Mouse (Mus musculus) ES-Bruce4 (cell line): Measurements from ENCODE around the gene Tekt2. TPM values are rescaled to one million over a fixed set of nuclear protein-coding genes. Genes with fewer than 3 reads are reported as not detected.

ENCODE experiments used
- H3K27ac ChIP-seq: 2 replicates; pipeline ENCODE4 v1.5.1; 2012; ENCODE audit warnings: low read length, inconsistent platforms; ENCODE audit not compliant: insufficient read depth
- H3K27me3 ChIP-seq: 2 replicates; pipeline ENCODE4 v1.6.1; 2012; ENCODE audit warnings: mild to moderate bottlenecking, low read length, inconsistent platforms; ENCODE audit not compliant: control insufficient read depth, poor library complexity, insufficient read depth, severe bottlenecking
- H3K36me3 ChIP-seq: 2 replicates; pipeline ENCODE4 v1.6.1; 2012; ENCODE audit warnings: inconsistent platforms, mild to moderate bottlenecking, low read length, moderate library complexity; ENCODE audit not compliant: control insufficient read depth, poor library complexity, insufficient read depth, severe bottlenecking
- H3K4me1 ChIP-seq: one replicate; pipeline ENCODE4 v1.8.1; 2011; ENCODE audit warnings: low read length; ENCODE audit not compliant: control insufficient read depth, insufficient read depth
- H3K4me3 ChIP-seq: 2 replicates; pipeline ENCODE4 v1.5.1; 2011; ENCODE audit warnings: low read depth, mild to moderate bottlenecking, low read length
- H3K9ac ChIP-seq: 2 replicates; pipeline ENCODE4 v1.6.1; 2012; ENCODE audit warnings: low read depth, mild to moderate bottlenecking, inconsistent platforms; ENCODE audit not compliant: poor library complexity, severe bottlenecking
- H3K9me3 ChIP-seq: replicated peaks from 2 replicates; pipeline ENCODE4 v1.6.1; 2012; ENCODE audit warnings: mild to moderate bottlenecking, low read length, inconsistent platforms; ENCODE audit not compliant: control insufficient read depth, poor library complexity, insufficient read depth, severe bottlenecking
- CTCF ChIP-seq: IDR thresholded peaks from one replicate; pipeline ENCODE4 v1.8.1; 2011; ENCODE audit warnings: low read depth, low read length
- EP300 ChIP-seq: IDR thresholded peaks from 2 replicates; pipeline ENCODE4 v1.6.1; 2011; ENCODE audit warnings: low read depth, low read length; ENCODE audit not compliant: insufficient read depth
- POLR2A ChIP-seq: IDR thresholded peaks from one replicate; pipeline ENCODE4 v1.8.1; 2011; ENCODE audit warnings: low read length; ENCODE audit not compliant: insufficient read depth
- polyA plus RNA-seq: library from polyadenylated mRNA; stranded (reverse); fragments of >200 nt; gene quantifications from 2 replicates; pipeline ENCODE4 v1.2.4, GENCODE M21; 2011; ENCODE audit warnings: low read depth; ENCODE audit not compliant: missing spikeins, insufficient read depth, insufficient read length

The Tekt2 gene
- polyA plus RNA-seq, 1 experiment = 5.9 TPM

GRCm38 (mm10) chr4:126311566-126312200, 13.8 kb downstream of the Tekt2 start:
- H3K27me3 ChIP-seq = no peaks in the 10 kb centered on the region
- no peaks in the 10 kb centered on the region for H3K9me3 ChIP-seq
- H3K36me3 ChIP-seq = peaks cover 10% of the 10 kb centered on the region
- H3K9ac ChIP-seq = no peak overlapping the region
- H3K4me3 ChIP-seq = no peak overlapping the region
- no peak for TF ChIP-seq POLR2A
- TF ChIP-seq CTCF = no peak
- TF ChIP-seq EP300 = no peak
- H3K27ac ChIP-seq = no peak overlapping the region
- H3K4me1 ChIP-seq = peaks cover under 1% of the 10 kb centered on the region

GRCm38 (mm10) chr4:126310344-126310743, 15.1 kb downstream of the Tekt2 start:
- Histone ChIP-seq H3K27ac (no peak overlapping the region), H3K4me3 (no peak overlapping the region), H3K36me3 (no peaks in the 10 kb centered on the region), H3K9ac (no peak overlapping the region), H3K4me1 (peaks cover 2% of the 10 kb centered on the region), H3K27me3 (no peaks in the 10 kb centered on the region), H3K9me3 (no peaks in the 10 kb centered on the region)
- no peak for TF ChIP-seq EP300
- no peak for TF ChIP-seq CTCF
- no peak for TF ChIP-seq POLR2A

GRCm38 (mm10) chr4:126309922-126310309, 15.6 kb downstream of the Tekt2 start:
- peak overlapping the region; percentile 70 for H3K4me3 ChIP-seq
- peaks cover 2% of the 10 kb centered on the region for H3K4me1 ChIP-seq
- H3K36me3 ChIP-seq = no peaks in the 10 kb centered on the region
- no peaks in the 10 kb centered on the region for H3K27me3 ChIP-seq
- no peaks in the 10 kb centered on the region for H3K9me3 ChIP-seq
- H3K9ac ChIP-seq = 0 out of 2 replicates have a peak overlapping the region, but pooled peaks have one; percentile 9
- TF ChIP-seq CTCF (peak; percentile 90), EP300 (no peak), POLR2A (no peak)
- H3K27ac ChIP-seq = no peak overlapping the region

GRCm38 (mm10) chr4:126309211-126309921, 16.1 kb downstream of the Tekt2 start:
- Histone ChIP-seq H3K9ac (0 out of 2 replicates have a peak overlapping the region, but pooled peaks have one; percentile 9), H3K4me3 (peak overlapping the region; percentile 70), H3K4me1 (peaks cover 2% of the 10 kb centered on the region), H3K36me3 (no peaks in the 10 kb centered on the region), H3K27me3 (no peaks in the 10 kb centered on the region), H3K9me3 (no peaks in the 10 kb centered on the region), H3K27ac (no peak overlapping the region)
- peak; percentile 49 for TF ChIP-seq CTCF
- TF ChIP-seq POLR2A = no peak
- no peak for TF ChIP-seq EP300

- no peak overlapping the region for H3K27ac ChIP-seq
- no peaks in the 10 kb centered on the region for H3K36me3 ChIP-seq
- H3K27me3 ChIP-seq = no peaks in the 10 kb centered on the region
- no peak for TF ChIP-seq POLR2A
- no peak for TF ChIP-seq EP300
- TF ChIP-seq CTCF = no peak
- H3K9ac ChIP-seq = no peak overlapping the region
- H3K4me3 ChIP-seq = no peak overlapping the region
- no peaks in the 10 kb centered on the region for H3K9me3 ChIP-seq
- peaks cover 2% of the 10 kb centered on the region for H3K4me1 ChIP-seq
These were observed 18.7 kb downstream of the Tekt2 start for GRCm38 (mm10) chr4:126306827-126307226.

- peaks cover 4% of the 10 kb centered on the region; the same call in 1 of the 2 replicates for H3K27me3 ChIP-seq
- H3K9me3 ChIP-seq = no peaks in the 10 kb centered on the region
- peaks cover 2% of the 10 kb centered on the region for H3K4me1 ChIP-seq
- H3K9ac ChIP-seq = no peak overlapping the region
- TF ChIP-seq POLR2A (no peak), EP300 (no peak), CTCF (peak; percentile 25)
- no peaks in the 10 kb centered on the region for H3K36me3 ChIP-seq
- no peak overlapping the region for H3K27ac ChIP-seq
- H3K4me3 ChIP-seq = no peak overlapping the region
These were observed 19.4 kb downstream of the Tekt2 start for GRCm38 (mm10) chr4:126306058-126306457.
